Mouse (Mus musculus) frontal cortex, postnatal 14 days (tissue): Measurements from ENCODE around the gene Fam198b.
A peak's percentile ranks its signal among the peaks of the same experiment; 100 is the strongest.

Experiments used
- DNase-seq, 2 experiments: peaks; one replicate each; pipeline ENCODE4 v3.0.0; 2022; ENCODE audit warnings: low spot score in 2 of 2

Gene Fam198b

DNA sequence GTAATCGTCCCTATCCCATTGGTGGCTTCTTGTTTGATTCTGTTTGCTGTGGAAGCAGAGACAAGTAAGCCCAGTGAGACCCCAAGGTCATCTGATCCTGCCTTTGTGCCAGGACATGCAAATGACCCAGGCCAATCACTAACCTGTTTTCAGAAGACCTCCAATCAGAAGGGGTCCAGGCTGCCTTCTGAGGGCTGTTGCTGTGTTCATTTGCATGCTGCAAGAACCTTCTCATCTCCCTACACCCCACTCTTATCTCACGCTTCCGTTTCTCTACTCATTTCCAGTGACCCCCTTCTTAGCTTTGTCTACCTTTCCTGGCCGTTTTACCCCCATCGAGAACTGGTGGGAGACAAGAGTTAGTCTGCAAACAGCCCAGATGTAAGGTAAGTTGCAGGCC, at the start of gene Fam198b:
Gene Fam198b, plus strand, starts transcription at position 229 of the 400 bp plus-strand sequence.
- DNase-seq = no peak

DNA sequence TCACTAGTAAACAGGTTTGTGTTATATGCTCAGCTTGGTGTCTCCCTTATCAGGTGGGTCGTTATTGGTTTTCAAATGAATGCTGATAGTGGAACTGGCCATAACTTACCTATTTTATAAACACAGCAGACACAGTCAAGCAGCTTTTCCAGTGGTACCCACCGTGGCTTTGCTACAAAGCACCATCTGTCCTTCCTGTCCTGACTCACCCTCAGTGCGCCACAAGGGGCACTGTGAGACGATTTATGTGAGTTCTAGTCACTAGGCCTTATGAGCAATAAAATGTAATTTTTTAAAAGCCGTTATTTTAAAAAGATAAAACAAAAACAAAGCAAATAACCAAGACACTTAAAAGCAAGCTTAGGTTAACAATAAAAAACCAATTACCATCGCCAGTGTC, 45.6 kb upstream of the Fam198b start:
- no peak for DNase-seq

- no peak for DNase-seq
These were observed 42.9 kb upstream of the Fam198b start for GRCm38 (mm10) chr3:79841475-79841874.

GRCm38 (mm10) chr3:79842165-79842564, 42.2 kb upstream of the Fam198b start:
- no peak for DNase-seq

DNA sequence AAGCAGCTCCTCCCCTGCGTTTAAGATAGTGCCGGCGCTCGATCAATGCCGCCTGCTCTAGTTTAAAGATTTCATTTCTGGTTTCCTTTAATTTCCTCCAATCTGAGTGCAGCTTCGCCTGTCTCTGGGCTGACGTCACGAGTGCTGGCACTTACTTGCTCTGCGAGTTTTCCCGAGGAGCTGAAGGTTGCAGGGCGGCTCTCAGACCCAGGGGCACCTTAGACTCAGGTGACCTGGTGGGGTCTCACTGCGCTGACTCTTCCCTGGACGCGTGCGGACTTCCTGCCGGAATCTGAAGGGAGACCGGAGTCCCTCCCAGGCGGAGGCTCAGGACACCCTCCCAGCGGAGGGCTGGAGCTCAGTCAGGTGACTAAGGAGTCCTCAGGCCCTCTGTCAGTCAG, 41.7 kb upstream of the Fam198b start:
- DNase-seq = peak; percentile 37 to 48

DNA sequence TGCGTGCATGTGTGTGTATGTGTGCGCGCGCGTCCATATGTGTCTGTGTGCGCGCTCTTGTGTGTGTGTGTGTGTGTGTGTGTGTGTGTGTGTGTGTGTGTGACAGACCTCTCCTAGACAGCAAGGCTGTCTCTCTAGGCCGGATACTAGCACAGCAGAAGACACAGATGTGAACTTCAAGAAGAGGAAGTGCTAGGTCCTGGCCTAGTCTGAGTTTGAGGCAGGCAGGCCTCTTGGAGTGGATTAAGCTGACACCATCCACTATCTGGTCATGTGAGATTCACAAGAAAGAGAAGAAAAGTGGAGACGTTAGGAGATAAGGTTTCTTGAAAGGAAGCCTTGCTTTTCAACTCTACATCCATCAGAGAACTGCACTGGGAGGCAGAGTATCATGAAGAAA, 40.3 kb upstream of the Fam198b start:
- no peak for DNase-seq

GRCm38 (mm10) chr3:79846633-79847032, 37.7 kb upstream of the Fam198b start:
- no peak for DNase-seq

- DNase-seq = no peak
These were observed 35.5 kb upstream of the Fam198b start for GRCm38 (mm10) chr3:79848841-79849240.

DNA sequence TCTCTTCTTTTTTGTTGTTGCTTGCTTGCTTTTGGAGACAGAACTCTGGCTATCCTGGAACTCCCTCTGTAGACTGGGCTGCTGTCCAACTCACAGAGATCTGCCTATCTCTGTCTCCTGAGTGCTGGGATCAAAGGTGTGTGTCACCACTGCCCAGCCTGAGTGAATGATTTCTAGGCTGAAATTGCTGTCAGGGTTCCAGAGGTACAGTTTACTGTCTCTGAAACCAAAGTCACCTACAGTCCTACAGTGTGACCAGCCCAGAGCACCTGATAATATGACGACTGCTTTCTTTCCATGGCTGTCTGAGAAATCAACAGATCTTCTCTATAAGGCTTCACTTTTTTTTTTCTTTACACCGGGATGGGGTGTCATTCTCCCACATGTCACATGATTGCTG, 34.7 kb upstream of the Fam198b start:
- DNase-seq = no peak

- no peak for DNase-seq
These were observed 33.7 kb upstream of the Fam198b start for GRCm38 (mm10) chr3:79850656-79851055.

- DNase-seq = no peak
These were observed 32.2 kb upstream of the Fam198b start for GRCm38 (mm10) chr3:79852108-79852507.

DNA sequence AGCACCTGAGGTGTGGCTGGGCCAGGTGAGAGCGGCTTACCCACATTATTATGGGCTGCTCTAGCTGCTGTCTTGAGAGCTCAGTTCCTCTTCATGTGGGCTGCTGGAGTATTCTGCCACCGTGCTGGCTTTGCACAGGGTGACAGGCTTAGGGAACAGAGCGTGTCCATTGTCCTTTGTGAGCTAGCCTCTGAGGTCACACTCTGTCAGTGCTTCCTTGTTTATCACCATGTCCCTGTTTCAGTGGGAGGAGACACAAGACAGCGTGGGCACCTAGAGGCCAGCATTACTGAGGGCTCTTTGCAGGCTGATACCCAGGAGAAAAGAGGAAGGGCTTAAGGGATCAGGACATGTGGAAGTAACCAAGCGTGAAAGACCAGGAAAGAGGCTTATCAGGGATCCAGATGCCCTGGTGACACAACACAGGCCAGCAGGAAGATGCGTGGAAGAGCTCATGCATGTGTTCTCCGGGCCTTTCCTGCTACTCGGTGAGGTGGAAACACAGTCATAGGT, 31.6 kb upstream of the Fam198b start, which contains the start of gene Tmem144:
Gene Tmem144, minus strand, starts transcription at position 120 of the 513 bp plus-strand sequence.
- no peak for DNase-seq

GRCm38 (mm10) chr3:79857780-79858179, 26.6 kb upstream of the Fam198b start:
- DNase-seq = no peak

- no peak for DNase-seq
These were observed 26.1 kb upstream of the Fam198b start for GRCm38 (mm10) chr3:79858221-79858620.

DNA sequence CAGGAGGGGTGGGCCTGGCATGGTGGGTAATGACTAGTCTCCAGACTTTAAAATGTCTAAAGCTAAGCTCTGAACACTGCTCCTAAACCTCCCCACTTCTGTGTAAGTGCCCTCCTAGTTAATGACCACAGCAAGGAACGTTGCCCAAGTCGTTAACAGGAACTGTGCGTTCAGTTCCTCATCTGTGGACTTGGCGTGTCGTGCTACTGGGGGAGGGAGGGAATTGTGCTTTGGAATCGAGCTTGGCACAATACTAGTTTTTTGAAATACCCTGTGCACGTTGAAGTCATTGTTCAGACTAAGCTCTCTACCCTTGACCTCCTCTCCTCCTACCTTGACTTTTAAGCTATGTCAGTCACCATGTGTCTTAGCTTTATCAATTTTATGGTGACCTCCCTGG, 19.5 kb upstream of the Fam198b start:
- no peak for DNase-seq

DNA sequence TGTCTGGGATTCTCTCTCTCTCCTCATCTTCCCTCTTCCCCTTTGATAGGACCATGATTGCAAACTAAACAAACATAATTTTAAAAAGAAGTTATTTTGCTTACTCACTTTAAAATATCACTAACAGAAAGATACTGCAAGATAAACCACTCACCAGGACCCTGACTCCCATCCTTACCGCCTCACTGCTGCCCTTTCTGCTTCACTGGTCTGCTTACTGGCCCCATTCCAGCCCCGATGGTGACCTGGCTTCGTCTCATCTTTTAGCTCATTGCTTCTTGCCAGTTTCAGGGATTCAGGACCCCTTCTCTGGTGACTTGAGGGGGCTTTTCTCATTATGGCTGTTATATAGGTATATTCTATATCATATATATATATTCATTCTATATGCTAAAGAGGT, 18.2 kb upstream of the Fam198b start:
- DNase-seq = no peak

- DNase-seq = no peak
These were observed 17.8 kb upstream of the Fam198b start for GRCm38 (mm10) chr3:79866526-79866925.

GRCm38 (mm10) chr3:79867121-79867709, 17.1 kb upstream of the Fam198b start:
- no peak for DNase-seq

- DNase-seq = no peak
These were observed 8.9 kb upstream of the Fam198b start for GRCm38 (mm10) chr3:79875471-79875870.

- DNase-seq = no peak
These were observed 6.0 kb upstream of the Fam198b start for GRCm38 (mm10) chr3:79878350-79878749.

DNA sequence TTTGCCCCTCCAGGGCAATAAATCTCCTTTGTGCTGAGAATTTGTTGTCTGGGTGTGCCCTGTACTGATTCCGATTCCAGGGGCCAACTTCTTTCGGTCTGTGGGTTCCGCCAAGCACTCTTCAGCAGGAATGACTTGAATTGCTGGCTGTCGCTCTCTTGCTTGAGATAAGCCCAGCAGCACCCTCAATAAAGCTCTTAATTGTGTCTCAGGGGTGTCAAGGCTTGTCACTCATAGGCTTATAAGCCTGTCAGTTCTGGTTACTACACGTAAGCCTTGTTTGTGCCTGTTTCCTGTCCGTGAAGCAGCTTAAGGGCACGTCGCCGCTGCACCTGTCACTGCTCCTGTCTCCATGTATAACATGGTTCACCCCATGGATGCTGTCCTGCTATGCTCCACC, 5.1 kb upstream of the Fam198b start:
- DNase-seq = no peak

GRCm38 (mm10) chr3:79881645-79882044, 2.7 kb upstream of the Fam198b start:
- DNase-seq = no peak

DNA sequence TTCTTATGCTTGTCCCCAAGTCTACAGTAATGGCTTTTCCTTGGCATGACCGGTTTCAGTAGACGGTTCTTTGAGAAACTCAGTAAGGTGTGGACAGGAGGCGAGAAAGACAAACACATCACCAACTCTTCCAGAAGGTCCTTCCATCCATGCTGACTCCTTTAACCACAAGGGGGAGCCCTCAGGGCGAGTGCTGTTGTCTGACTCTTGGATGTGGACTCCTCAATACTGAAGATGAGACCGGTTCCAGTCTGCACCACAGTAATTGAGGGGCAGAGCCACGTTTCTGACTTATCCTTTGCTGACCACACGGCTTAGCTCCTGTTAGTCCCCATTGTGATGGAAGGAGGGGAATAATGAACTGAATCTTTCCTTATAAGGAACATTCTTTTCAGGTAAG, 1.2 kb upstream of the Fam198b start:
- peak; percentile 23 to 62 for DNase-seq

GRCm38 (mm10) chr3:79884761-79885189, 442 bp downstream of the Fam198b start:
- DNase-seq = peak; percentile 49 to 72
